ENCODE assay signal across 8 mouse cellular contexts in genomic region chr13:110967626-110968506, GRCm38 (mm10).
DNase-seq lines count a peak whose midpoint lies in the region; ATAC-seq lines count a peak whose summit lies in the region.

No protein-coding gene starts in this region.

- peak overlapping the region; percentile 45; the same call in 1 of the 2 replicates for H3K27ac ChIP-seq in embryonic facial prominence, embryonic 14.5 days (replicated peaks; ENCODE audit: low read depth, low read length)
- peak overlapping the region; percentile 51; the same call in 1 of the 2 replicates for H3K27ac ChIP-seq in heart, embryonic 11.5 days (ENCODE audit: low read depth, low read length)
- H3K27ac ChIP-seq in limb, embryonic 11.5 days (replicated peaks; ENCODE audit: low read depth, low read length): no peak overlapping the region
- peak overlapping the region; percentile 59; the same call in 1 of the 2 replicates for H3K27ac ChIP-seq in midbrain, embryonic 10.5 days (replicated peaks)

- 38% methylated on average over 5 of the region's 5 CpGs for WGBS in embryonic facial prominence, embryonic 14.5 days
- 48% methylated on average over 5 of the region's 5 CpGs for WGBS in heart, embryonic 11.5 days (ENCODE audit: insufficient replicate concordance)
- WGBS in limb, embryonic 11.5 days: 52% methylated on average over 5 of the region's 5 CpGs
- WGBS in midbrain, embryonic 10.5 days: 51% methylated on average over 5 of the region's 5 CpGs

- H3K4me1 ChIP-seq in embryonic facial prominence, embryonic 14.5 days (ENCODE audit: control insufficient read depth, insufficient read depth, low read length): peaks cover 8% of the 10 kb centered on the region
- H3K4me1 ChIP-seq in heart, embryonic 11.5 days (ENCODE audit: control insufficient read depth, insufficient read depth, low read length): peaks cover 9% of the 10 kb centered on the region
- peaks cover 3% of the 10 kb centered on the region; the same call in 1 of the 2 replicates for H3K4me1 ChIP-seq in limb, embryonic 11.5 days (ENCODE audit: control insufficient read depth, insufficient read depth, low read length)
- peaks cover 11% of the 10 kb centered on the region for H3K4me1 ChIP-seq in midbrain, embryonic 10.5 days

- ATAC-seq in CD4-positive, CD25-positive, alpha-beta regulatory T cell, adult 4 months: peak; percentile 100
- ATAC-seq in embryonic facial prominence, embryonic 14.5 days (ENCODE audit: low read depth): peak; percentile 96
- peak; percentile 77 for ATAC-seq in heart, embryonic 11.5 days (replicated peaks; ENCODE audit: insufficient number of reproducible peaks, low FRiP score, low TSS enrichment)
- peak; percentile 83 for ATAC-seq in limb, embryonic 11.5 days (ENCODE audit: insufficient number of reproducible peaks, low FRiP score, low TSS enrichment, low read depth)

- no peaks in the 10 kb centered on the region for H3K36me3 ChIP-seq in embryonic facial prominence, embryonic 14.5 days (ENCODE audit: control insufficient read depth, insufficient read depth, low read length)
- H3K36me3 ChIP-seq in heart, embryonic 11.5 days (ENCODE audit: control insufficient read depth, insufficient read depth, low read length): no peaks in the 10 kb centered on the region
- H3K36me3 ChIP-seq in limb, embryonic 11.5 days (ENCODE audit: control insufficient read depth, insufficient read depth, low read length): no peaks in the 10 kb centered on the region
- no peaks in the 10 kb centered on the region for H3K36me3 ChIP-seq in midbrain, embryonic 10.5 days

- no peaks in the 10 kb centered on the region for H3K9me3 ChIP-seq in embryonic facial prominence, embryonic 14.5 days (ENCODE audit: control insufficient read depth, low read length)
- H3K9me3 ChIP-seq in heart, embryonic 11.5 days (replicated peaks; ENCODE audit: control insufficient read depth, low read length): no peaks in the 10 kb centered on the region
- no peaks in the 10 kb centered on the region for H3K9me3 ChIP-seq in limb, embryonic 11.5 days (ENCODE audit: control insufficient read depth, low read length)
- no peaks in the 10 kb centered on the region for H3K9me3 ChIP-seq in midbrain, embryonic 10.5 days (replicated peaks)

- no peak overlapping the region for H3K4me3 ChIP-seq in embryonic facial prominence, embryonic 14.5 days (ENCODE audit: low read depth, low read length)
- H3K4me3 ChIP-seq in heart, embryonic 11.5 days (ENCODE audit: low read depth, low read length): no peak overlapping the region
- no peak overlapping the region for H3K4me3 ChIP-seq in limb, embryonic 11.5 days (ENCODE audit: low read depth, low read length)
- H3K4me3 ChIP-seq in midbrain, embryonic 10.5 days: no peak overlapping the region

- H3K4me2 ChIP-seq in embryonic facial prominence, embryonic 14.5 days (ENCODE audit: low read depth, low read length): no peak overlapping the region
- H3K4me2 ChIP-seq in heart, embryonic 11.5 days: no peak overlapping the region
- no peak overlapping the region for H3K4me2 ChIP-seq in limb, embryonic 11.5 days (ENCODE audit: low read depth, severe bottlenecking)

- H3K9ac ChIP-seq in embryonic facial prominence, embryonic 14.5 days (ENCODE audit: low read depth, low read length): no peak overlapping the region
- H3K9ac ChIP-seq in heart, embryonic 11.5 days (ENCODE audit: low read depth, low read length): no peak overlapping the region
- no peak overlapping the region for H3K9ac ChIP-seq in limb, embryonic 11.5 days (ENCODE audit: low read length)

- peak; percentile 48 to 76 for DNase-seq in adrenal gland, postnatal 36 days
- DNase-seq in embryonic facial prominence, embryonic 14.5 days (ENCODE audit: low spot score): peak; percentile 95
- DNase-seq in kidney, adult 8-10 months: peak; percentile 67 to 69
- DNase-seq in limb, embryonic 11.5 days (ENCODE audit: low spot score): peak; percentile 66
- DNase-seq in midbrain, embryonic 10.5 days (ENCODE audit: low spot score): peak; percentile 27
- peak; percentile 39 to 59 for DNase-seq in spleen, postnatal 36 days (ENCODE audit: low spot score in 2 of 2)

- H3K27me3 ChIP-seq in embryonic facial prominence, embryonic 14.5 days (replicated peaks; ENCODE audit: control insufficient read depth, insufficient read depth, low read length): no peaks in the 10 kb centered on the region
- H3K27me3 ChIP-seq in heart, embryonic 11.5 days (ENCODE audit: control insufficient read depth, insufficient read depth, low read length): no peaks in the 10 kb centered on the region
- H3K27me3 ChIP-seq in limb, embryonic 11.5 days (ENCODE audit: control insufficient read depth, insufficient read depth, low read length): no peaks in the 10 kb centered on the region
- H3K27me3 ChIP-seq in midbrain, embryonic 10.5 days (ENCODE audit: low read depth, poor library complexity, severe bottlenecking): peaks cover 8% of the 10 kb centered on the region; the same call in 1 of the 2 replicates

Comparison
In these comparisons a context has a peak if more than half of its experiments do, and no peak if none do; other contexts are left out.
1. DNase-seq: peak in every context shown above with its lines; median percentile 95 in embryonic facial prominence, embryonic 14.5 days; 68 in kidney, adult 8-10 months; 66 in limb, embryonic 11.5 days; 62 in adrenal gland, postnatal 36 days; 49 in spleen, postnatal 36 days; 27 in midbrain, embryonic 10.5 days.